8 mouse cellular contexts compared by ENCODE assay signal in the genomic region with DNA sequence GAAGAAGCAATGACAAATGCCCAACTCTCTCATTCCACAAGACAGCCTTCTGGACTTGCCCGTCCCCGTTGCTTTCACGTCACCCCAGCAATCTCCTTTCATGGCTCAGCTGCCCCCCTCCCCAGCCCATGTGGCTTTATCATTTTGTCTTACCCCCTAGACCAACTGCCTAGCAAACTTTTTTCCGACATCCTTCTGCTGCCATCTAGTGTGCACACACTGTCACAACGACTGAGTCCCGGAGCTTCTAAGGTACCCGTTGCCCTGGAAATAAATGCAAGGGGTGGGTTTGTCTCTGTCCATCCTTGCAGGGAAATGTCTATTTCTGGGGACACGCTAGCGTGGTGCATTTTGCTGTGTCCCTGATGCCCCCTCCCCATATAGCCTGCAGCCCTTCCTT.
A peak's percentile ranks its signal among the peaks of the same experiment; 100 is the strongest.
DNase-seq lines count a peak whose midpoint lies in the region; ATAC-seq and TF ChIP-seq lines count a peak whose summit lies in the region.

No protein-coding gene starts in this region.

- ATAC-seq in granulocyte monocyte progenitor cell, adult 5-6 weeks (replicated peaks; ENCODE audit: poor library complexity, severe bottlenecking) = peak; percentile 44
- peak; percentile 41; the same call in 1 of the 2 replicates for ATAC-seq in neural tube, embryonic 12.5 days (ENCODE audit: low FRiP score, low read depth)

- no peaks in the 10 kb centered on the region for H3K36me3 ChIP-seq in heart, adult 2 months (ENCODE audit: control insufficient read depth, insufficient read depth, low read length)
- H3K36me3 ChIP-seq in heart, embryonic 10.5 days = no peaks in the 10 kb centered on the region
- no peaks in the 10 kb centered on the region for H3K36me3 ChIP-seq in ES-E14 (ENCODE audit: control insufficient read depth, insufficient read depth, low read length, poor library complexity, severe bottlenecking)
- H3K36me3 ChIP-seq in neural tube, embryonic 12.5 days = no peaks in the 10 kb centered on the region

- peak; percentile 67 for TF ChIP-seq CTCF in heart, adult 2 months (IDR thresholded peaks at IDR 0.05)

- intact Hi-C loops in heart, adult 2 months (cut with DNase I) = loop anchor here (2.0 to 10.0 kb wide), 3 partner anchors 102 to 209 kb away; no protein-coding TSS in a partner anchor

- no peaks in the 10 kb centered on the region for H3K9me3 ChIP-seq in heart, embryonic 10.5 days
- no peaks in the 10 kb centered on the region for H3K9me3 ChIP-seq in ES-E14 (ENCODE audit: control insufficient read depth, insufficient read depth, low read depth, low read length)
- H3K9me3 ChIP-seq in neural tube, embryonic 12.5 days = no peaks in the 10 kb centered on the region

- TF ChIP-seq POLR2A in heart, adult 2 months (IDR thresholded peaks at IDR 0.05; ENCODE audit: insufficient read depth, low read depth, low read length) = no peak

- no peaks in the 10 kb centered on the region for H3K79me2 ChIP-seq in heart, adult 2 months (replicated peaks; ENCODE audit: control insufficient read depth, insufficient read depth, low read length)

- H3K27ac ChIP-seq in heart, adult 2 months = no peak overlapping the region
- no peak overlapping the region for H3K27ac ChIP-seq in heart, embryonic 10.5 days
- H3K27ac ChIP-seq in ES-E14 (ENCODE audit: insufficient read depth, low read depth, low read length, poor library complexity, severe bottlenecking) = no peak overlapping the region
- no peak overlapping the region for H3K27ac ChIP-seq in neural tube, embryonic 12.5 days

- H3K4me1 ChIP-seq in heart, adult 2 months (ENCODE audit: control insufficient read depth, insufficient read depth, low read length) = no peaks in the 10 kb centered on the region
- peaks cover 5% of the 10 kb centered on the region; the same call in 1 of the 2 replicates for H3K4me1 ChIP-seq in heart, embryonic 10.5 days
- H3K4me1 ChIP-seq in ES-E14 (ENCODE audit: control insufficient read depth in 2 of 2, insufficient read depth in 2 of 2, low read length in 2 of 2, poor library complexity in 1 of 2) = no peaks in the 10 kb centered on the region; a peak in 1 of 4 replicates
- H3K4me1 ChIP-seq in neural tube, embryonic 12.5 days = no peaks in the 10 kb centered on the region

- no peak overlapping the region for H3K9ac ChIP-seq in heart, adult 2 months (ENCODE audit: low read depth, low read length)
- no peak overlapping the region for H3K9ac ChIP-seq in ES-E14 (ENCODE audit: insufficient read depth, low read depth, low read length, poor library complexity, severe bottlenecking)
- no peak overlapping the region for H3K9ac ChIP-seq in neural tube, embryonic 12.5 days

- peak in 1 of 2 experiments; percentile 23 for DNase-seq in heart, adult 2 months
- DNase-seq in heart, embryonic 10.5 days (ENCODE audit: low spot score) = no peak
- DNase-seq in ES-E14 (ENCODE audit: low read depth, low spot score) = peak; percentile 49
- peak; percentile 75 to 80 for DNase-seq in cerebellum, postnatal 25 days
- DNase-seq in left cerebral cortex, adult 18-20 months (ENCODE audit: low spot score in 2 of 2) = peak; percentile 73 to 82
- no peak for DNase-seq in urinary bladder, adult 18-20 months (ENCODE audit: low spot score in 2 of 2)

- no peak overlapping the region for H3K4me3 ChIP-seq in heart, adult 2 months
- H3K4me3 ChIP-seq in heart, embryonic 10.5 days = no peak overlapping the region
- no peak overlapping the region for H3K4me3 ChIP-seq in ES-E14 (ENCODE audit: insufficient read depth in 1 of 2, low read depth in 1 of 2, low read length in 2 of 2, poor library complexity in 1 of 2, severe bottlenecking in 1 of 2)
- no peak overlapping the region for H3K4me3 ChIP-seq in neural tube, embryonic 12.5 days

- in situ Hi-C loops in ES-E14 (cut with MboI; ENCODE audit: low sequenced_read_pairs in 2 of 2, unreplicated experiment in 2 of 2) = loop anchor here in 1 of 2 experiments (10.0 to 25.0 kb wide), 2 partner anchors 195 to 817 kb away; no protein-coding TSS in a partner anchor

- no peak overlapping the region for H3K4me2 ChIP-seq in neural tube, embryonic 12.5 days (replicated peaks)

- WGBS in heart, adult 2 months = 8% methylated on average over 9 of the region's 9 CpGs
- 12% methylated on average over 9 of the region's 9 CpGs for WGBS in heart, embryonic 10.5 days
- WGBS in neural tube, embryonic 12.5 days = 4% methylated on average over 9 of the region's 9 CpGs

- TF ChIP-seq EP300 in heart, adult 2 months (IDR thresholded peaks at IDR 0.05; ENCODE audit: insufficient read depth, low read depth, low read length) = no peak

- no peaks in the 10 kb centered on the region for H3K27me3 ChIP-seq in heart, adult 2 months (ENCODE audit: control insufficient read depth, insufficient read depth, low read length)
- no peaks in the 10 kb centered on the region for H3K27me3 ChIP-seq in heart, embryonic 10.5 days (ENCODE audit: insufficient read depth, poor library complexity, severe bottlenecking)
- H3K27me3 ChIP-seq in neural tube, embryonic 12.5 days (replicated peaks) = no peaks in the 10 kb centered on the region

TF ChIP-seq in ES-E14, 5 proteins besides CTCF, POLR2A, EP300 and RAD21:
- peak; percentile 89 for TF ChIP-seq ZC3H11A (IDR thresholded peaks at IDR 0.05; ENCODE audit: borderline replicate concordance, low read depth, low read length)
- TF ChIP-seq MAFK (IDR thresholded peaks at IDR 0.05; ENCODE audit: insufficient read depth, low read depth, low read length) = no peak

Comparison
In these comparisons a context has a peak if more than half of its experiments do, and no peak if none do; other contexts are left out.
1. DNase-seq: peak in ES-E14 (single experiment), cerebellum, postnatal 25 days (2 of 2) and left cerebral cortex, adult 18-20 months (2 of 2); none in heart, embryonic 10.5 days (single experiment) and urinary bladder, adult 18-20 months (0 of 2).